Mouse (Mus musculus): ENCODE results near the gene Gtf3a.
"Not testable (repeated sequence)": the region's sequence is repeated elsewhere in the genome, so short reads cannot be mapped to it uniquely, and the experiment has no call there.

Gene Gtf3a

GRCm38 (mm10) chr5:146937541-146938503, 10.6 kb upstream of the Gtf3a start:
- no peak for DNase-seq (ENCODE audit: low spot score)

GRCm38 (mm10) chr5:146939109-146939796, 9.2 kb upstream of the Gtf3a start:
- DNase-seq (ENCODE audit: low spot score) = peak; percentile 50

- DNase-seq (ENCODE audit: low spot score) = no peak
Observed at GRCm38 (mm10) chr5:146940219-146940618, 8.2 kb upstream of the Gtf3a start.

GRCm38 (mm10) chr5:146941939-146942338, 6.5 kb upstream of the Gtf3a start:
- DNase-seq (ENCODE audit: low spot score) = not testable (repeated sequence)

GRCm38 (mm10) chr5:146942965-146943364, 5.5 kb upstream of the Gtf3a start:
- DNase-seq (ENCODE audit: low spot score) = no peak

GRCm38 (mm10) chr5:146944568-146944967, 3.9 kb upstream of the Gtf3a start:
- DNase-seq (ENCODE audit: low spot score) = peak; percentile 59

- DNase-seq (ENCODE audit: low spot score) = no peak
Observed at GRCm38 (mm10) chr5:146946682-146947081, 1.8 kb upstream of the Gtf3a start.

GRCm38 (mm10) chr5:146947497-146947896, 960 bp upstream of the Gtf3a start:
- no peak for DNase-seq (ENCODE audit: low spot score)

- no peak for DNase-seq (ENCODE audit: low spot score)
Observed at GRCm38 (mm10) chr5:146948041-146948507, 383 bp upstream of the Gtf3a start.

GRCm38 (mm10) chr5:146954576-146954975, 6.1 kb downstream of the Gtf3a start:
- no peak for DNase-seq (ENCODE audit: low spot score)

GRCm38 (mm10) chr5:146955651-146956050, 7.2 kb downstream of the Gtf3a start:
- no peak for DNase-seq (ENCODE audit: low spot score)

- DNase-seq (ENCODE audit: low spot score) = no peak
Observed at GRCm38 (mm10) chr5:146956678-146957077, 8.2 kb downstream of the Gtf3a start.

GRCm38 (mm10) chr5:146963118-146963936, 14.9 kb downstream of the Gtf3a start, which contains the start of gene Mtif3:
TSS of gene Mtif3 (minus strand) at chr5:146963800.
- peak; percentile 90 for DNase-seq (ENCODE audit: low spot score)

GRCm38 (mm10) chr5:146963937-146964278, 15.5 kb downstream of the Gtf3a start:
- DNase-seq (ENCODE audit: low spot score) = no peak

- DNase-seq (ENCODE audit: low spot score) = no peak
Observed at GRCm38 (mm10) chr5:146968695-146969393, 20.4 kb downstream of the Gtf3a start.

- DNase-seq (ENCODE audit: low spot score) = no peak
Observed at GRCm38 (mm10) chr5:146971776-146972561, 23.5 kb downstream of the Gtf3a start.

GRCm38 (mm10) chr5:146973353-146973752, 24.9 kb downstream of the Gtf3a start:
- DNase-seq (ENCODE audit: low spot score) = no peak

GRCm38 (mm10) chr5:146973858-146974780, 25.7 kb downstream of the Gtf3a start:
- DNase-seq (ENCODE audit: low spot score) = no peak

- DNase-seq (ENCODE audit: low spot score) = no peak
Observed at GRCm38 (mm10) chr5:146974781-146975123, 26.3 kb downstream of the Gtf3a start.

- no peak for DNase-seq (ENCODE audit: low spot score)
Observed at GRCm38 (mm10) chr5:146981376-146981775, 32.9 kb downstream of the Gtf3a start.

Data from testis, postnatal 14 days (tissue).